Mouse (Mus musculus) splenic B cell, adult 2 months (primary cell): Measurements from ENCODE around the gene Olfr1229.

ENCODE experiments used
- DNase-seq: peaks from one replicate; pipeline ENCODE4 v3.0.0-alpha.2; 2011; ENCODE audit warnings: low read depth, low spot score
- H3K27me3 ChIP-seq: 2 replicates; pipeline ENCODE4 v1.6.1; 2012; ENCODE audit warnings: mild to moderate bottlenecking, low read length, moderate library complexity, mixed read lengths; ENCODE audit not compliant: control insufficient read depth, poor library complexity, insufficient read depth, severe bottlenecking
- H3K36me3 ChIP-seq: 2 replicates; pipeline ENCODE4 v1.6.1; 2012; ENCODE audit warnings: mild to moderate bottlenecking, low read length, moderate library complexity, mixed read lengths; ENCODE audit not compliant: control insufficient read depth, poor library complexity, insufficient read depth, severe bottlenecking

Gene Olfr1229

DNA sequence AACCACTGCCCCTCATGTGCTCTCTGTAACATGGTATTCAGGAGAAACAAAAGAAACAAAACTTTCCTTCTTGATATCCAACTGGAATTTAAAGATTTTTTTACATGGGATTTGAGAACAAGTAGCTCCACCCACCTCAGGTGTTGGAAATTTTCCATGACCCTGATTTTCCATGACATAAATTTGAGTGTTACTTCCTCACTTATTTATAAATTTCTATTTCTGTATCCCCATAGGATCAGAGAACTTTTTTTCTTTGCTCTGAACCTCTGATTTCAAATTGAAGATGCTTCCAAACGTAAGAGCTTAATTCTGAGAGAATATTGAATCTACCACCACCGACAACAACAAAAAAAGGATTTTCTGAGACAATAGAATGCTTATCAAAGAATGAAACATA is at the start of gene Olfr1229:
Gene Olfr1229, minus strand, starts transcription at position 101 of the 400 bp plus-strand sequence.
- Histone ChIP-seq H3K36me3 (no peaks in the 10 kb centered on the region), H3K27me3 (no peaks in the 10 kb centered on the region)
- DNase-seq: no peak

DNA sequence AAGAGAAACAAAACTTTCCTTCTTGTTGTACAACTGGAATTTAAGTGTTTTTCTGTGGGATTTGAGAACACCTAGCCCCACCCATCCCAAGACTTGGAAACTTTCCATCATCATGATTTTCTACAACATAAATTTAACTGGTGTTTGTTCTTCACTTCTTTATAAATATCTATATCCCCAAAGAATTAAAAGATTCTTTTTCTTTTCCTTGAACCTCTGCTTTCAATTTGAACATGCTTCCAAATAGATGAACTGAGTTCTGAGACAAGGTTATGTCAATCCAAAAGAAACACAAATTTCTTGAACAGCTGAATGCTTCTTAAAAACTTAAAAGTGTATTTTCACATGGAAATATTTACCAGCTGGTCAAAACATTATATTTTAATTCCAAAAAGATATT is 41.8 kb upstream of the Olfr1229 start, which contains the start of gene Olfr1232:
Gene Olfr1232, minus strand, starts transcription at position 101 of the 400 bp plus-strand sequence.
- DNase-seq: no peak
- no peaks in the 10 kb centered on the region for H3K27me3 ChIP-seq
- no peaks in the 10 kb centered on the region for H3K36me3 ChIP-seq

DNA sequence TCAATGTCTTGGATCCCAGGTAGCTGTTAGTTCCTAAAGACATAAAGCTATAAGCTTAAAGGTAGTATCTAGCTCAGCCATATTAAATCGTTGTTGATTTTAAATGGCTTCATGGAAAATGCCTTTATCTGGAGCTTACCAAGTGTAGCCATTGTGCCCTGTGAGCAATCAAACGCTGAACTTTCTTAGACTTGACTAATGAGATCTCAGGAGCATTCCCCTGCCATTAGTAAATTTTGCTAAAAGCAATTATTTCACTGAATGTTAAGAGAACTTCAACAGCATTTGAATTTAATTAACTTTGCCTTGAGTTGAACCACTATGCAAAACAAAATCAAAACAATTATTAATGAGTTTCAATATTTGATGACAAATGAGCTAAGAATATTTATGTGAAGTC is 19.2 kb upstream of the Olfr1229 start, which contains the start of gene Olfr1231:
Gene Olfr1231, minus strand, starts transcription at position 101 of the 400 bp plus-strand sequence.
- DNase-seq: no peak
- Histone ChIP-seq H3K36me3 (no peaks in the 10 kb centered on the region), H3K27me3 (no peaks in the 10 kb centered on the region)

DNA sequence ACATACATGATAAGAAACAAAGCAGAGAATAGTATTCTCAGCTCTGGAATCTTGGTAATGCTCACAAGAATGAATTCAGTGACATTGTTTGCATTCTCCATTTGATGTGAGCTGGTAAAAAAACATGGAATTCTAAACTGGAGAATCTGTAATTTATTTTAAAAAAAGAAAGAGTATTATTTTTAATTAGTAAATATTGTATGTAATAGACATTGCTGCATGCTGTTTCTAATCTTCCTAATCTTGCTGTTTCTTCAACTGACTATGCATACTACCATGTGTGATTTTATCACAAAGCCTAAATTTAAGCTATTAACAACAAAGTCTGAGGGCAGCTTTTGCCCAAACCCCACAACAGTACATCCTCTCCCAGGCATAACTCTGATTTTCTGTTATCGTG is 9.4 kb upstream of the Olfr1229 start, which contains the start of gene Olfr1230:
Gene Olfr1230, minus strand, starts transcription at position 101 of the 400 bp plus-strand sequence.
- no peak for DNase-seq
- Histone ChIP-seq H3K36me3 (no peaks in the 10 kb centered on the region), H3K27me3 (no peaks in the 10 kb centered on the region)

DNA sequence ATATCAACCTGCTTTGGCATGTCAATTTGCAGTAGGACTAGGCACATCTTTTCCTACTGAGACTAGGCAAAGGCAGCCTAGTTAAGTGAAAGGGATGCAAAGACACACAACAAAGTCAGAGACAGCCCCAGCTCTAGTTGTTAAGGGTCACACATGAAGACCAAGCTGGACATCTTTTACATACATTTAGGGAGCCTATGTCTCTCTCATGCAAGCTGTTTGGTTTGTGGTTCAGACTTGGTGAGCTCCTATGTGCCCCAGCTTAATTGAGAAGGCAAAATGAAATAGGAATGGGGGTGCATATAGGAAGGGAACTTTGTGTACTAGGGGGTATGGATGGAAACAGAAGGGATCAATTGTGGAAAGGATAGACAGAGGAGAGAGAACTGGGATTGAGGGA is 33.9 kb downstream of the Olfr1229 start, which contains the start of gene Olfr1228:
Gene Olfr1228, minus strand, starts transcription at position 101 of the 400 bp plus-strand sequence.
- Histone ChIP-seq H3K36me3 (no peaks in the 10 kb centered on the region), H3K27me3 (no peaks in the 10 kb centered on the region)
- DNase-seq: no peak
